Mouse (Mus musculus) natural killer cell, adult 2 months (primary cell): ENCODE measurements around the gene Lmln.
"Not testable (repeated sequence)": the region's sequence is repeated elsewhere in the genome, so short reads cannot be mapped to it uniquely, and the experiment has no call there.

Experiments used
- DNase-seq, 2 experiments: peaks; one replicate each; pipeline ENCODE4 v3.0.0; 2022; ENCODE audit warnings: low spot score in 2 of 2

Lmln gene

GRCm38 (mm10) chr16:33135167-33135566 is 72.8 kb downstream of the Lmln start:
- DNase-seq = no peak

- DNase-seq = not testable (repeated sequence)
These were observed 76.7 kb downstream of the Lmln start for GRCm38 (mm10) chr16:33139061-33139460.

GRCm38 (mm10) chr16:33141758-33142280 is 79.5 kb downstream of the Lmln start:
- DNase-seq = no peak

- no peak for DNase-seq
These were observed 81.1 kb downstream of the Lmln start for GRCm38 (mm10) chr16:33143452-33143851.

GRCm38 (mm10) chr16:33146185-33146584 is 83.9 kb downstream of the Lmln start:
- DNase-seq = no peak

GRCm38 (mm10) chr16:33148135-33148534 is 85.8 kb downstream of the Lmln start:
- no peak for DNase-seq

- DNase-seq = not testable (repeated sequence)
These were observed 88.6 kb downstream of the Lmln start for GRCm38 (mm10) chr16:33150875-33151274.

GRCm38 (mm10) chr16:33151558-33151957 is 89.2 kb downstream of the Lmln start:
- no peak for DNase-seq

- DNase-seq = peak in 1 of 2 experiments; percentile 21
These were observed 92.7 kb downstream of the Lmln start for GRCm38 (mm10) chr16:33154992-33155391.

GRCm38 (mm10) chr16:33158006-33158405 is 95.7 kb downstream of the Lmln start:
- no peak for DNase-seq

GRCm38 (mm10) chr16:33158590-33159071 is 96.3 kb downstream of the Lmln start:
- no peak for DNase-seq

- DNase-seq = no peak
These were observed 97.0 kb downstream of the Lmln start for GRCm38 (mm10) chr16:33159363-33159762.

GRCm38 (mm10) chr16:33163330-33164090 is 101.2 kb downstream of the Lmln start:
- no peak for DNase-seq

- peak; percentile 40 to 64 for DNase-seq
These were observed 104.0 kb downstream of the Lmln start for GRCm38 (mm10) chr16:33166284-33166683.

GRCm38 (mm10) chr16:33167537-33167936 is 105.2 kb downstream of the Lmln start:
- no peak for DNase-seq

- DNase-seq = no peak
These were observed 107.2 kb downstream of the Lmln start for GRCm38 (mm10) chr16:33169471-33170034.

- no peak for DNase-seq
These were observed 108.6 kb downstream of the Lmln start for GRCm38 (mm10) chr16:33170716-33171587.

GRCm38 (mm10) chr16:33171800-33172199 is 109.5 kb downstream of the Lmln start:
- DNase-seq = no peak

- no peak for DNase-seq
These were observed 110.8 kb downstream of the Lmln start for GRCm38 (mm10) chr16:33173151-33173550.

GRCm38 (mm10) chr16:33174695-33175094 is 112.4 kb downstream of the Lmln start:
- no peak for DNase-seq

GRCm38 (mm10) chr16:33176831-33177230 is 114.5 kb downstream of the Lmln start:
- not testable (repeated sequence) for DNase-seq
